Mouse (Mus musculus): ENCODE data around the gene Gm4131.

DNA sequence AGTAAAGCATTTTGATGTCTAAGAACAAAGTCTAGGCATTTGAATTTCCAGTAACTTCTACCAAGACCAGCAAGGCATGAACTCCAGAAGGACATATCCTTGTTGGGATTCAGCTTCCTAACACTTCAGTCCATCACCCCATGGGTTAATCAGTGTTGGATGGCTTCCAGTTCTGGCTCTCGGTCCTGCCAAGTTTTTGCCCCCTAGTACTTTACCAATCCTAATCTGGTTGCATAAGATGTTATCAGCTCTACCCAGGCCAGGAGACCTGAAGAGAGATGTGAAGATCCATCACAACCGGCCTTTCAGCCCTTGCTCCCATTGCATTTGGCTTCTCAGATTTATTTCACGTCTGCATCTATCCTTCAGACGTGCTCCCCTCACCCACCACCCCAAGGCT lies 144.5 kb downstream of the Gm4131 start:
- no peak for TF ChIP-seq GATA1 (IDR thresholded peaks at IDR 0.05; ENCODE audit: borderline replicate concordance, low read length)
- TF ChIP-seq FLI1 (IDR thresholded peaks at IDR 0.05; ENCODE audit: low read length): no peak
